Mouse (Mus musculus): ENCODE measurements around the gene Clns1a. TPM values are rescaled to one million over a fixed set of nuclear protein-coding genes. Genes with fewer than 3 reads are reported as not detected.

Gene Clns1a
- 10 to 100 TPM; 80.8 to 90.1 TPM for polyA plus RNA-seq (2017; shearing (Covaris generic))

GRCm38 (mm10) chr7:97696506-97697254, at the start of gene Clns1a:
Clns1a (plus strand) TSS chr7:97696634.
- ATAC-seq = peak; percentile 96

- ATAC-seq = no peak
Observed at GRCm38 (mm10) chr7:97647656-97648055, 48.8 kb upstream of the Clns1a start.

DNA sequence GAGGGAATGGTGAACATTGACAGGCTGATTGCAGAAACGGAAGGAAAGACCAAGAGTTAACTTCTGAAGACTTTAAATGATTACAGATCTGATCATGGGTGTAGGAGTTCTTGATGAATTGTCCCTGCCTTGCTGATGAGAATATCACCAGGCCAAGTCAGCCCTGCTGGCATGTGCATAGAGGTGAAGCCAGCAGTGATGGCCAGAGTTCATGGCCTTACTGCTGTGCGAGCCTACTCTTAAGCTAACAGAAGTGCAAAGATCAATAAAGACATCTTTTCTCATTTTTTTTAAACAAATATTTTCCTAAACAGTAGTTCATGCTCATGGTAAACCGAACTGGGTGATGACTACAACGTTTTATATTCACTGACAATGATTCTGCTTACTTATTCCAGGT, 45.7 kb upstream of the Clns1a start:
- no peak for ATAC-seq

- ATAC-seq = no peak
Observed at GRCm38 (mm10) chr7:97656144-97656543, 40.3 kb upstream of the Clns1a start.

DNA sequence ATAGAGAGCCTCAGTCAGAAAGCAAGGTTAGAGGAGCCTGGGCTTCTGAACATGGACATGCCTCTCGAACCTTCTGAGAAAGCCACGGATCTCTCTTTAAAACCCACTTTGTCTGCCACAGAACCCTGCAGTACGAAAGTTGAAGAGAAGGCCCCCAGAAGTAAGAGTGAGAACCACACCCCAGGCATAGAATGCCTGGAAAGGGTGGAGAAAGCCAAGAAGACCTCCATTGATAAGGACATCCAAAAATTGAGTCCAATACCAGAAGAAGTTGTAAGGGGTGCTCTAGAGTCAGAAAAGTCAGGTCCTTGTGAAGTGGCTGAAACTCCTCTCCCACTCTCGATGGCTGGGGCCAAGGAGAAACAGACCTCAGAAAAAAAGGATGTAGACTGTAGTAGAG, 34.8 kb upstream of the Clns1a start:
- ATAC-seq = no peak

DNA sequence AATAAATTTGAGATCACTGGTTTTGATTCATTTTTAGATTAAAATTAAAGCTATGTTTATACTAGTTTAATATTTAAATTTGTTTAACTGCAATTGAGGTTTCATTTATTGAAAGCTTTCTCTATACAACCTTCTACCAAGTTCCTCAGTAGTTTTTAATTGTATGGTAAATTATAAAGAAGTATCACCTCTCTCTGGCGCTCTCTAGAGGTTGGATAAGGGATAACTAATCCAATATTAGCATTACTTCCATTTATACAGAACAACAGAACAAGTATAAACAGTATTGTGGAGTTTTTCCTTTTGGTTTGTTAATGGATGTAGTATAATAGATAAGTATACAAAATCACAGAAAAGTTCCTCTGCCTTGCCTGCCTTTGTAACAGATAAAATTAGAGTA, 17.2 kb upstream of the Clns1a start:
- ATAC-seq = peak; percentile 62

GRCm38 (mm10) chr7:97687831-97688230, 8.6 kb upstream of the Clns1a start:
- ATAC-seq = no peak

DNA sequence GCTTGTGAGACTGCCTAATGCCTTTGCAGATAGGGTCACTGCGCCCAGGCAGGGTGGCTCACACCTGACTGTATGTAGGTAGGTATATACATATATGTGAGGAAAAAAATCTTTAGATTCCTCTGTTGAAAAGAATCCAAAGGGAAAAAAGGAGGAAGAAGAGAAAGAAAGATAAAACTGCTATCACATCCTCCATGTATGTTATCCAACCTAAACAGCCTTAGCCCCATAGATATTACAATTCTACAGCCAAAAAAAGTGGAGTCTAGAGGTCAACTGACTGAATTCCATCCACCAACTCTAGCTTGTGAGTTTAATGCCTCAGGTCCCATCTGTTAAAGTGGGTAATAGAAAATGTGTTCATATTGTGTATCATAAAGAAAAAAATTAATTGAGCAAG, 993 bp upstream of the Clns1a start:
- ATAC-seq = no peak

- peak; percentile 35 for ATAC-seq
Observed at GRCm38 (mm10) chr7:97696133-97696505, 315 bp upstream of the Clns1a start.

GRCm38 (mm10) chr7:97700173-97700572, 3.7 kb downstream of the Clns1a start:
- no peak for ATAC-seq

DNA sequence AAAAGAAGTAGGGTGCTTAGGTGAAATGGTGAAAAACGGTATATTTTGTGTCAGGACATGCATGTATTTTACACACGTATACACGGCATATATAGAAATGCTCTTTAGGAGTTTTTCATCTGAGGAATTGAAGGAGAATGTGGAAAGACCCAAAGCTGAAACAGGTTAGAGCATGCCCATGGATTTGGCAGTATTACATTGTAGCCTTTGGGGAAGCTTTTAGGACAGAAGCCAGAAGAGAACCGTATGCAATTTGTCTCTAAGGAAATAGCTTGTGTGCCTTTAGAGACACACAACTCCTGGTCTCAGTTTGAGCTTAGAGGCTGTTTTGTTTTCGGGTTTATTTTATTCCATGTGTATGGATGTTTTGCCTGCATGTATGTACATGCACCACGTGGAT, 4.7 kb downstream of the Clns1a start:
- no peak for ATAC-seq

GRCm38 (mm10) chr7:97707123-97707522, 10.7 kb downstream of the Clns1a start:
- ATAC-seq = no peak

DNA sequence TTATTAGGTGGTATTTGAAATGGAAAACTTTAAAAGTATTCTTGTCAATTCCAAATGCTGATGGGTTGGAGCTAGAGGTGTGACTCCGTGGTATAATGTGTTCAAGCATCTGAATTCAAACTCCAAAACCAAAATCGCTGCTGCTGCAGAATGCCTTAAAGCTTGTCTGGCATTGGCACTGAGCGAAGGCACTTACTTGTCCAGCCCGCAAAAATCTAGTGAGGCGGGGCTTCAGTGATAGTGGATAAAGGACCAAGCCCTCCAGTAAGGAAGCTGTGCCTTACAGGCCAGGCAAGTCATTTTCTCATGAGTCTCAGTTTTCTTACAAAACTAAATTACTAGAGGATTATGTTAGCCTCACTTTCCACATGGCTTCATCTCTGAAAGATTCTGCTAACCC, 11.4 kb downstream of the Clns1a start:
- ATAC-seq = no peak

DNA sequence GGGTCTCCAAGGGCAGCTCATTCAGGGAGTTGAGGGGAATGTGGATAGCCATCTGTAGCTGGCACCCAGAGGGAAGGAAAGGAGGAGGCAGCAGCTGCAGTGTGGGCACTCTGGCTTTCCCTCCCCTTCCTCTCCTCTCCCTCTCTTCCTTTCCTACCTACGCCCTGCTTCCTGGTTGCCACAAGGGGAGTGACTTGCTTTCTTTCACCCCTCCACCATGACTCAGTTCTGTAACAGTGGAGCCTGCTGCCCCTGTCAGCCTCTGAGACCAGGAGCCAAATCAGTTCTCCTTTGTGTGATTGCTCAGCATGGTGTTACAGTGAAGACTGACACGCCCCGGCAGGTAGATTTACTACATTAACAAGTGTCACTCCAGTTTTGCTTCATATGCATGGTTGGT, 12.8 kb downstream of the Clns1a start:
- ATAC-seq = no peak

DNA sequence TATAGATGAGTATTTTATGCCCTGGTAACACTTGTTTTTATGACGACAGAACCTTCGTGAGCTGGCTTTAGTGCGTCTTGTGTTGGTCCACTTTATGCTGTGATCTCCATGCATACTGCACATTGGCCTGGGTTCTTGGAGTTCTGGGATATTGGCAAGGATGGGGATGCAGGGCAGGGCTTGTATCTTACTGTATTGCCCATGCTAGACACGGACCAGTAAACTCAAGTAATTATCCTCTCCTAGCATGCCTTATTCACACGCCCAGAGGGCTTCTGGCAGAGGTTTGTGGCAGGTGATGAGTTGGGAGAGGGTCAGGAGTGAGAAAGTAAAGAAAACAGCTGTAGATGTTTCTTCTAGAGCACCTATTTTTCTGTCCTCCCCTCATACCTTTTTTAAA, 18.2 kb downstream of the Clns1a start:
- no peak for ATAC-seq

GRCm38 (mm10) chr7:97717326-97717725, 20.9 kb downstream of the Clns1a start:
- no peak for ATAC-seq

DNA sequence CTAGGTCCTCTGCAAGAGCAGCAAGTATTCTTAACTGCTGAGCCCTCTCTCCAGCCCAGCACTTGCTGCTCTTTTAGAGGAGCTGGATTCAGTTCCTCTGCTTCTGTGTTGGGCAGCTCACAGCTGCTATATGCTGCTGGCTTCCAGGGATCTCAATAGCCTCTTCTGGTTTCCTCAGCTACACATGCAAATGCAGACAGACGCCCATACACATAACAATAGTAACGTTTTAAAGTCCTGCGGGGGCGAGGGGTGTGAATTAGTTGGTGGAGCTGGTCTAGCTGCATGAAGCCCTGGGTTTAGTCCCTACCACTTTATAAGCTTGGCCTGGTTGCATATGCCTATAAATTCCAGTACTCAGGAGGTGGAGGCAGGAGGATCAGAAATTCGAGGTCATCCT, 22.6 kb downstream of the Clns1a start:
- ATAC-seq = no peak

GRCm38 (mm10) chr7:97720109-97720508, 23.7 kb downstream of the Clns1a start:
- no peak for ATAC-seq

DNA sequence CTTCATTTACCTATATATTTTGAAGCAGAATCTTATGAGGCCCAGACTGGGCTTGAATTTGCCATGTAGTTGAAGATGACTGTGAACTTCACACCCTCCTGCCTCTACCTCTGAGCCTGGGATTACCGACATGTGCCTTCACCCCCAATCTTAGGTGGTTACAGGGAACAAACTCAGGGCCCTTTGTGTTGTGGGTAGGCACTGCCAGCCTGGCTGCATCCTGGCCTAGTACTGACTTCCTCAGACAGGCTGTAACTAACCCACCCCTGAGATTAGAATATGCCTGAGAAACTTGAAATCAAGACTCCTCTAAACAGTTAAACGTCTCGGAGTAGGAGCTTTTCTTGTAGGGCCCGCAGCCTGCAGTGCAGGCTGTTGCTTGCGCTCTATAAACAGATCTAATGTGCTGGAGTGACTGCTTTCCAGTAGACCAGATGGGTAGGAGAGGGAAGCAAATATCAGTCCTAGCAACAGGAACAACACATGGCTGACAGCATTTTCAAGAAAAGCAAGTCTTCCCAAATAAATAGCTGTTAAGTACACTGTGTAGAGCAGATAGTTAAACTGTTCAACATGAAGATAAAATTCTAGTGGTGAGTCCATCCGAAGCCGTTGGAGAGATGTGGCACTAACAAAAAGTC, 26.0 kb downstream of the Clns1a start:
- no peak for ATAC-seq

DNA sequence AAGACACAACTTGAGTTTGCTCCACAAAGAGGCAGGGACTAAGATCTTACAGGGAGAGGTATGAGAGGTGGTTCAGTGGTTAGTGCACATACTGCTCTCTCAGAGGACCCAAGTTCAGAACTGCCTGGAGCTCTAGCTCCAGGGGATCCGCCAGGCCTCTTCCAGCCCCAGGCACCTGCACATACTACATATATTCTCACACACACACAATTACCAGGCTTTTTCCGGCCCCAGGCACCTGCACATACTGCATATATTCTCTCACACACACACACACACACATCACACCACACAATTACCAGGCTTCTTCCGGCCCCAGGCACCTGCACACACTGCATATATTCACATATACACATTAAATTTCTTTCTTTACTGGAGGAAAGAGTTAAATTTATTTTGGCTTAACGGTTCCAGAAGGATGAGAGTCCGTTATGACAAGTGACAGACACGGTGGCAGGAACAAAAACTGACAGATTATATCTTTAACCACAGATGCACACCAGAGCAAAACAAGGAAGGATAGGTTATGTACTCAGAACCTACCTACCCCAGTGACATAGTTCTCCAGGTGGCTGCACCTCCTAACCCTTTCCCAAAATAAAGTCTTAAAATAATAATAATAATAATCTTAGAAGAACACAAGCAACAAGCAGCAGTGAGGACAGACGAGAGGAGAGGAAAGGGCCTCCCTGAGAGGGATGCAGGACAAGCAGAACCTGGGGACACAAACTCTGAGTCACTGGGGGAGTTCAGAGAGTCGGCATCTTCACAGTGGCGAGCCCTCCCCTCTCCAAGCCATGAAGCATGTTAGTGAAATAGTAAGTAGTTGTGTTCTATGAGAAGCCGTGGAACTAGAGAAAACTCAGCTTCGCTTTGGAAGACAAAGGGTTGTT, 27.5 kb downstream of the Clns1a start:
- ATAC-seq = no peak

DNA sequence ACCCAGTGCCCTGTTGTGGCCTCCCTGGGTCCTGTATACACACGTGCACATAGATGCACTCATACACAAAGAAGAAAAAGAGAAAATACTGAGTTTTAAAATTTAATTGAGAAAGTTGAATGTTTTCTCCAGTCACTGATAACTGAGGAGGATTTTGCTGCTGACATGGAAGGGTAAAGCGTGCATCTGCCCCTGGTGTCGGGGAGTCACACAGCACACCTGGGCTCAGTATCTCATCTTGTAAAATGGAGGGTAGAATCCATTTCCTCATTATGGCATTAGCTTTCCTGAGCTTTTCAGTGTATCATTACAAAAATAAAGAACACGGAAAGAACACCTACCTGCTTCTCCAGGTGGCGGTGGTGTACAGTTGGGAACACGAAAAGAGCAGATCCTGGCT, 29.0 kb downstream of the Clns1a start:
- ATAC-seq = no peak

DNA sequence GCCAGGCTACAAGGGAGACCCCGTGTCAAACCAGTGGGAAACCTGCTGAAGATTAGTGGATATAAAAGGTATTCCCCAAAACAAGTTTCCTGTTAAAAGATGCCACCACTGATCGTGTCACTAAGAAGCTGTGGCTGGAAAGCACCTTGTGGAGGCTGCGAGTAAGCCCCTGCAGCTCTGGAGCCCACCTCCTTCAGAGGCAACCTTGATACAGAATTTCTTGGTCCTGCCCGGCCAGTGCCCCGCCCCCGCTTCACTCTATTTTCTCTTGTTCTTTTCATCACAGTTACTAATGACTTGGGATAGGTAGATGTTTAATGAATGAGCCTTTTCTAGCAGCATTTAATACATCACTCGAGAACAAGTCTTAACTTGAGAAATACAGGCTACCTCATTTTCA, 29.6 kb downstream of the Clns1a start:
- no peak for ATAC-seq

- ATAC-seq = no peak
Observed at GRCm38 (mm10) chr7:97726778-97727177, 30.3 kb downstream of the Clns1a start.

Data from CD4-positive, CD25-positive, alpha-beta regulatory T cell, adult 4 months (primary cell).